Mouse (Mus musculus) urinary bladder, postnatal 4 days (tissue): Measurements from ENCODE around the gene Lep.

Experiments
- DNase-seq, 2 experiments: peaks; one replicate each; pipeline ENCODE4 v3.0.0; 2021 to 2022; ENCODE audit warnings: low spot score in 2 of 2

The Lep gene

DNA sequence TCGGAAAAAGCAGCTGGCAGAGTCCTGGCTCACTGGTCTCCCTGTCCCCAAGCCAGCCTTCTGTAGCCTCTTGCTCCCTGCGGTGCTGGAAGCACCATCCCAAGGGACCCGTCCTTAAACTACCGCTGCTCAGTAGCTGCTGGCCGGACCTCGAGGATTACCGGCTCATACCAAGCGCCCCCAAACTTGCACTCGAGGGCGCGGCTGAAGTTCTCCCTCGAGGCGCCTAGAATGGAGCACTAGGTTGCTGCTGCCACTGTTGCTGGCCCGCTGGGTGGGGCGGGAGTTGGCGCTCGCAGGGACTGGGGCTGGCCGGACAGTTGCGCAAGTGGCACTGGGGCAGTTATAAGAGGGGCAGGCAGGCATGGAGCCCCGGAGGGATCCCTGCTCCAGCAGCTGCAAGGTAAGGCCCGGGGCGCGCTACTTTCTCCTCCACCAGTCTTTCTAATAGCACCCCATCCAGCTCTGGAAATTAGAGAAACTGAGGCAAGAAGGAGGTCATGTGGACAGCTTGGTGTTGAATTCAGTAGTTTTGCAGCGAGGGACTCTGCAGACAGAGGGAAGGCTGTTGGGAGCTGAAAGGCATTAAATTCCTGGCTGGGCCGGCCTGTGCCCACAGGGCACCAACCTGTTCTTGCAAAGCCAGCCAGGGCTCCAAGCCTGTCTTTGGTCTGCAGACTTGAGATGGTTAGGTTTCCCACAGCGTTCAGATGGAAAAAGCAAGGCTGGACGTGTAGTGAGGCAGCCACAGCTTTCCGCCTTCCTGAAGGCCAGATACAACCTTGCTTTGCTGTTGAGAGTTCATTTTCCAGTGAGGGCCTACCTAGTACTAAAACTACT lies at the start of gene Lep:
TSS of gene Lep (plus strand) at position 375 of the 840 bp plus-strand sequence.
- DNase-seq = no peak

GRCm38 (mm10) chr6:29011651-29012050 lies 48.4 kb upstream of the Lep start:
- no peak for DNase-seq

DNA sequence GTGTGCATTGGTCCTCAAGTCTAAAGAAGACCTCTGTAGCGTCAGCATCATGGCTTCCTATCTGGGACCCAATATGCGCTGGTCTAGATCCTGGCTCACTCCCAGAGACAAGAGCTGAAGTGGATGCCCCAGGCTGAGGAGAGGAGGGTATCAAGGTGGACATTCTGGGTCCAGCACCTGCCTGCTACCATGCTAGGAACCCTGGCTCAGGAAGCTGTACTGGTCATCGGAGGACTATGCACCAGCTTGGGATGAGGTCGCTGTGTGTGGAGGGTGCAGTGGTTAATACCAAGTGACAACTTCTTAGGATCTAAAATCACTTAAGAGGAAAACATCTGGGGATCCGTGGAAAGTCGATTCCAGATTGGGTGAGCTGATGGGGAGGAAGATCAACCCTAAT lies 46.8 kb upstream of the Lep start:
- DNase-seq = no peak

- no peak for DNase-seq
Measured at GRCm38 (mm10) chr6:29016891-29017412, 43.1 kb upstream of the Lep start.

GRCm38 (mm10) chr6:29019756-29020720 lies 40.0 kb upstream of the Lep start:
- no peak for DNase-seq

- no peak for DNase-seq
Measured at GRCm38 (mm10) chr6:29020937-29021336, 39.1 kb upstream of the Lep start.

DNA sequence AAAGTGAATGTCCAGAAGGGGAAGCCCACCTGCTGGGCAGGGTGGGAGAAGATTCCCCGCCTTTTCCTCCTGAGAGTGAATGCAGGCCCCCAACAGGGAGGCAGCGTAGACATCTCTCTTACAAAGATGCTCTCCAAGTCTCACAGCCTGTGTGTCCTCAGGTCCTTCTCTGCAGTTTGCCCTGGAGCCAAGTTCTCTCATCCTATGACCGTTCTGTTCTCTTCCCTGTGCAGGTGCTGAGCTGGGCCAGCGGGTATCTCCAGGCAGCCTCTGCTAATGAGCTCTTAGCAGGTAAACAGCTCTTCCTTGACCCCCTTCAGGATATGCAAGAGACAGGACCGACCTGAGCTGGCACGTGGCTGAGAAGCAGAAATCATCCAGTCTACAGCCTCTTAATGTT lies 38.5 kb upstream of the Lep start:
- DNase-seq = no peak

DNA sequence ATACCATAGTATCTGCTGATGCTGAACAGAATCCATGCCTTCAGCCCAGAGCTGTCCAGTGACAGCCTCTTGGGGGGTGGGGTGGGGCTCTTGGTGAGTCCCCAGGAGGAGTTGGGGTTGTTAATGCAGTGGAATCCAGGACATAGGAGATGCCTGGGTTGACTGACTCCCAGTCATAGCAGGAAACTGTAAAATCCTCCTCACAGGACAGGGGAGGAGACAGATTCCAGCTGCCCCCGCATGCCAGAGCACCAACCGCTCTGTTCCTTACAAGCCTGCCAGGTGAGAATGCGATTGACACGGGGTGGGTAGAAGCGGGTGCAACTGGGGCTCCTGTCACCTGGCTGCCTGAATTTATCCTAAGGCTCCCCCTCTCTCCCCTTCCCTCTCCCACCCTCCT lies 37.9 kb upstream of the Lep start:
- no peak for DNase-seq

DNA sequence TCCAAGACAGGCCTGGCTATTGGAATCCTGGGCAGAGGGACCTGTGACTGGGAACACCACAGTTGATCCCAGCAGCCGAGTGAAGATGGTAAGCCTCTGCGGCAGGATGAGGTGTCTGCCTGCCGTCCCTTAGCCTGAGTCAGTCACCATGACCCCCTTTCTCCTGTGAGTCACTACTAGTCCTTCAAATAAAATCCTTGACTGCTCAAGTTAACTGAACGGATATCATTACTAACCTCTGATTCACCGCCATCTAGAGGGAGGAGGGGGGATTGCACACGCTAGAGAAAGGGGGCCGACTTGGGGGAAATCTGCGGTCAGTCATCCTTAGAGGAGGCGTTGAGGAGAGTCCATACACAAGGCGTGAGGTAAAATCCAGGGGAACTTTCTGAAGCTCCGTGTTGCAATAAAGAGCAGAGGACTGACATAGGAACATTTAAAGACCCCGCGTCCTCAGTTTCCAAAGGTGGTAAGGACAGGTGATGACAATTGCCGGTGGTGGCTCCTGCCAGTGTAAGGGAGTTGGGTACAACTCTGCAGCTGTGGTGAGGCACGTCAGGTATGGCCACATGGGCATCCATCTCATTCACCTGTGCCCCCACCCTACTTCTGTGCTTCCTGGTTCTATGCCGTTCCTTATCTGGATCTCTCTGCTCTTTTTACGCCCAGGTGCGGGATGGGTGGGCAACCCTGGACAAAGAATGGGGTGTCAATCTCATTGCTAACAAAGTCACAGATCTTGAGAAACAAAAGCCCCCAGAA lies 36.6 kb upstream of the Lep start:
- peak; percentile 38 to 70 for DNase-seq

GRCm38 (mm10) chr6:29024000-29024417 lies 36.0 kb upstream of the Lep start:
- DNase-seq = peak; percentile 41 to 78

GRCm38 (mm10) chr6:29025796-29026482 lies 34.1 kb upstream of the Lep start:
- no peak for DNase-seq

GRCm38 (mm10) chr6:29026766-29027165 lies 33.3 kb upstream of the Lep start:
- DNase-seq = no peak

GRCm38 (mm10) chr6:29028129-29028528 lies 31.9 kb upstream of the Lep start:
- DNase-seq = no peak

GRCm38 (mm10) chr6:29029521-29029920 lies 30.5 kb upstream of the Lep start:
- no peak for DNase-seq

- peak; percentile 48 to 73 for DNase-seq
Measured at GRCm38 (mm10) chr6:29031216-29031615, 28.8 kb upstream of the Lep start.

DNA sequence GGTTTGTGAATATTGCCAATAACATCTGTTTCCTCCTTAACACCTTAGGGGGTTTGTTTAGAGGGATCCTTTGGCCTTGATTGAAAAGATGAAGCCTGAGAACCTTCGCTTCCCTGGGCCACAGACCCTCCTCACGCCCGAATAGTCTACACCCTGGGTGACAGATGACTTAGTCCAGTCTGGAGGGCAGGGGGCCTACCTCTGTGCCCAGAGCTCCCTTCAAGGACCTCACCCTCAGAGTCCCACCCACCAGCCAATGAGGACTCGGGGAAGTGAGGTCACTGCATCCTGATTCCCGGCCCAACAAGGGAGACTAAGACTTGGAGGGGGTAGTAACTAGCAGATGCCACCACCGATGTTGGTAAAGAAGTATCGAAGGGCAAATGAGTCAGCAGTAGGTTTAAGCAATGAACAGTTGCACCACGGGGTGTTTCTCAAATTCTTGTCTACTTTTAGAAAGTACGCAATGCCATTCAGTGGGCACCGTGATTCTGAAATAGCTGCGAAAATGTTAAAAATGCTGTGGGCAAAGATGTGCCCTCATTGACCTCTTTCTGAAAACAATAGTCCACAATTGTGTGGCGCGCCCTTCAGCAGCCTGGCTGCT lies 28.2 kb upstream of the Lep start:
- peak in 1 of 2 experiments; percentile 15 for DNase-seq

GRCm38 (mm10) chr6:29032411-29032810 lies 27.6 kb upstream of the Lep start:
- DNase-seq = no peak

- no peak for DNase-seq
Measured at GRCm38 (mm10) chr6:29033981-29034646, 25.9 kb upstream of the Lep start.

GRCm38 (mm10) chr6:29036698-29037097 lies 23.3 kb upstream of the Lep start:
- no peak for DNase-seq

GRCm38 (mm10) chr6:29040266-29040665 lies 19.8 kb upstream of the Lep start:
- no peak for DNase-seq
